Mouse (Mus musculus): ENCODE measurements around the gene Pak6. TPM values are rescaled to one million over a fixed set of nuclear protein-coding genes. Genes with fewer than 3 reads are reported as not detected.

Pak6 gene
- polyA plus RNA-seq, 1 experiment from 2014 or later = 2.0 TPM

GRCm38 (mm10) chr2:118740341-118740740, 77.2 kb downstream of the Pak6 start:
- Histone ChIP-seq H3K4me3 (ENCODE audit: low read depth, low read length) (no peak overlapping the region), H3K4me2 (replicated peaks; ENCODE audit: low read depth, low read length) (no peak overlapping the region), H3K27ac (ENCODE audit: low read length) (no peak overlapping the region), H3K27me3 (replicated peaks; ENCODE audit: insufficient read depth, low read length) (no peaks in the 10 kb centered on the region), H3K9me3 (ENCODE audit: low read length) (no peaks in the 10 kb centered on the region), H3K4me1 (ENCODE audit: insufficient read depth, low read depth, low read length) (peaks cover 8% of the 10 kb centered on the region; the same call in 1 of the 2 replicates), H3K36me3 (ENCODE audit: insufficient read depth, low read length) (no peaks in the 10 kb centered on the region), H3K9ac (replicated peaks; ENCODE audit: low read depth) (no peak overlapping the region)
- DNase-seq (ENCODE audit: low spot score) (no peak), ATAC-seq (no peak)
- 45% methylated on average over 3 of the region's 3 CpGs for WGBS
- TF ChIP-seq CTCF (IDR thresholded peaks at IDR 0.05) (no peak), EP300 (IDR thresholded peaks at IDR 0.05) (no peak)

GRCm38 (mm10) chr2:118741183-118741582, 78.1 kb downstream of the Pak6 start:
- Histone ChIP-seq H3K9ac (replicated peaks; ENCODE audit: low read depth) (no peak overlapping the region), H3K4me1 (ENCODE audit: insufficient read depth, low read depth, low read length) (peaks cover 9% of the 10 kb centered on the region; the same call in 1 of the 2 replicates), H3K9me3 (ENCODE audit: low read length) (no peaks in the 10 kb centered on the region), H3K27me3 (replicated peaks; ENCODE audit: insufficient read depth, low read length) (no peaks in the 10 kb centered on the region), H3K4me2 (replicated peaks; ENCODE audit: low read depth, low read length) (no peak overlapping the region), H3K4me3 (ENCODE audit: low read depth, low read length) (no peak overlapping the region), H3K36me3 (ENCODE audit: insufficient read depth, low read length) (no peaks in the 10 kb centered on the region), H3K27ac (ENCODE audit: low read length) (no peak overlapping the region)
- TF ChIP-seq CTCF (IDR thresholded peaks at IDR 0.05) (no peak), EP300 (IDR thresholded peaks at IDR 0.05) (no peak)
- no peak for DNase-seq (ENCODE audit: low spot score)
- no peak for ATAC-seq
- WGBS = 52% methylated on average over 9 of the region's 9 CpGs

- ATAC-seq = no peak
- Histone ChIP-seq H3K27me3 (replicated peaks; ENCODE audit: insufficient read depth, low read length) (no peaks in the 10 kb centered on the region), H3K27ac (ENCODE audit: low read length) (no peak overlapping the region), H3K9me3 (ENCODE audit: low read length) (no peaks in the 10 kb centered on the region), H3K36me3 (ENCODE audit: insufficient read depth, low read length) (no peaks in the 10 kb centered on the region), H3K4me1 (ENCODE audit: insufficient read depth, low read depth, low read length) (peaks cover 22% of the 10 kb centered on the region), H3K9ac (replicated peaks; ENCODE audit: low read depth) (no peak overlapping the region), H3K4me3 (ENCODE audit: low read depth, low read length) (no peak overlapping the region), H3K4me2 (replicated peaks; ENCODE audit: low read depth, low read length) (no peak overlapping the region)
- WGBS = 20% methylated on average over 8 of the region's 8 CpGs
- TF ChIP-seq CTCF (IDR thresholded peaks at IDR 0.05) = peak; percentile 91
- TF ChIP-seq EP300 (IDR thresholded peaks at IDR 0.05) = no peak
- peak; percentile 90 for DNase-seq (ENCODE audit: low spot score)
Measured at GRCm38 (mm10) chr2:118743261-118743943, 80.3 kb downstream of the Pak6 start.

GRCm38 (mm10) chr2:118744621-118745020, 81.5 kb downstream of the Pak6 start:
- ATAC-seq (no peak), DNase-seq (ENCODE audit: low spot score) (no peak)
- Histone ChIP-seq H3K4me3 (ENCODE audit: low read depth, low read length) (no peak overlapping the region), H3K9me3 (ENCODE audit: low read length) (no peaks in the 10 kb centered on the region), H3K36me3 (ENCODE audit: insufficient read depth, low read length) (0 out of 2 replicates have a peak, but pooled peaks cover 8% of the 10 kb centered on the region), H3K27me3 (replicated peaks; ENCODE audit: insufficient read depth, low read length) (no peaks in the 10 kb centered on the region), H3K4me2 (replicated peaks; ENCODE audit: low read depth, low read length) (peak overlapping the region; percentile 99; the same call in 1 of the 2 replicates), H3K4me1 (ENCODE audit: insufficient read depth, low read depth, low read length) (peaks cover 28% of the 10 kb centered on the region), H3K27ac (ENCODE audit: low read length) (no peak overlapping the region), H3K9ac (replicated peaks; ENCODE audit: low read depth) (no peak overlapping the region)
- WGBS = 8% methylated on average over 7 of the region's 7 CpGs
- TF ChIP-seq CTCF (IDR thresholded peaks at IDR 0.05) (no peak), EP300 (IDR thresholded peaks at IDR 0.05) (no peak)

- ATAC-seq (peak; percentile 95), DNase-seq (ENCODE audit: low spot score) (peak; percentile 97)
- Histone ChIP-seq H3K4me1 (ENCODE audit: insufficient read depth, low read depth, low read length) (peaks cover 30% of the 10 kb centered on the region), H3K9ac (replicated peaks; ENCODE audit: low read depth) (peak within 1 kb of the TSS; percentile 78), H3K36me3 (ENCODE audit: insufficient read depth, low read length) (0 out of 2 replicates have a peak, but pooled peaks cover 8% of the 10 kb centered on the region), H3K27ac (ENCODE audit: low read length) (peak within 1 kb of the TSS; percentile 85), H3K9me3 (ENCODE audit: low read length) (no peaks in the 10 kb centered on the region), H3K27me3 (replicated peaks; ENCODE audit: insufficient read depth, low read length) (no peaks in the 10 kb centered on the region), H3K4me3 (ENCODE audit: low read depth, low read length) (peak within 1 kb of the TSS; percentile 84), H3K4me2 (replicated peaks; ENCODE audit: low read depth, low read length) (peak within 1 kb of the TSS; percentile 99)
- TF ChIP-seq CTCF (IDR thresholded peaks at IDR 0.05) (no peak), EP300 (IDR thresholded peaks at IDR 0.05) (no peak)
- WGBS = under 1% methylated on average over 41 of the region's 57 CpGs
Measured at GRCm38 (mm10) chr2:118745232-118745884, 82.3 kb downstream of the Pak6 start, which contains the start of gene Inafm2. TSS of gene Inafm2 (plus strand) at chr2:118745758.

All from lung, postnatal 0 days (tissue).